Comparison of ENCODE assay signal across 8 mouse cellular contexts in genomic region chr13:56134031-56134430, GRCm38 (mm10). TPM values are rescaled to one million over a fixed set of nuclear protein-coding genes. Genes with fewer than 3 reads are reported as not detected.
DNase-seq lines count a peak whose midpoint lies in the region; ATAC-seq and TF ChIP-seq lines count a peak whose summit lies in the region.

No protein-coding gene starts in this region.

- intact Hi-C loops in heart, postnatal 10 days (cut with DNase I), result no loop called here

- in situ Hi-C loops in ES-E14 (cut with MboI; ENCODE audit: low sequenced_read_pairs in 2 of 2, unreplicated experiment in 2 of 2), result no loop called here

- peak overlapping the region; percentile 100 for H3K4me3 ChIP-seq in heart, embryonic 15.5 days
- peak overlapping the region; percentile 77 to 91 for H3K4me3 ChIP-seq in ES-E14 (ENCODE audit: insufficient read depth in 1 of 2, low read depth in 1 of 2, low read length in 2 of 2, poor library complexity in 1 of 2, severe bottlenecking in 1 of 2)
- H3K4me3 ChIP-seq in hindbrain, embryonic 11.5 days (ENCODE audit: low read depth, low read length), result peak overlapping the region; percentile 99
- peak overlapping the region; percentile 98 for H3K4me3 ChIP-seq in midbrain, embryonic 11.5 days (ENCODE audit: low read depth, low read length)

- H3K27ac ChIP-seq in heart, embryonic 15.5 days, result peak overlapping the region; percentile 89; the same call in 1 of the 2 replicates
- H3K27ac ChIP-seq in ES-E14 (ENCODE audit: insufficient read depth, low read depth, low read length, poor library complexity, severe bottlenecking), result no peak overlapping the region
- no peak overlapping the region for H3K27ac ChIP-seq in hindbrain, embryonic 11.5 days (ENCODE audit: low read depth, low read length)
- H3K27ac ChIP-seq in midbrain, embryonic 11.5 days (ENCODE audit: low read depth, low read length), result no peak overlapping the region

- 54% methylated on average over 5 of the region's 5 CpGs for WGBS in heart, embryonic 15.5 days
- WGBS in hindbrain, embryonic 11.5 days, result 58% methylated on average over 5 of the region's 5 CpGs
- 63% methylated on average over 5 of the region's 5 CpGs for WGBS in midbrain, embryonic 11.5 days

- peaks cover 46% of the 10 kb centered on the region for H3K4me1 ChIP-seq in heart, embryonic 15.5 days (replicated peaks)
- peaks cover 4 to 16% of the 10 kb centered on the region in 2 experiments; a peak in 3 of 4 replicates for H3K4me1 ChIP-seq in ES-E14 (ENCODE audit: control insufficient read depth in 2 of 2, insufficient read depth in 2 of 2, low read length in 2 of 2, poor library complexity in 1 of 2)
- peaks cover 2% of the 10 kb centered on the region; the same call in 1 of the 2 replicates for H3K4me1 ChIP-seq in hindbrain, embryonic 11.5 days (replicated peaks; ENCODE audit: control insufficient read depth, insufficient read depth, low read length)
- peaks cover 23% of the 10 kb centered on the region for H3K4me1 ChIP-seq in midbrain, embryonic 11.5 days (ENCODE audit: control insufficient read depth, insufficient read depth, low read length)

- peak overlapping the region; percentile 99 for H3K9ac ChIP-seq in heart, embryonic 15.5 days
- H3K9ac ChIP-seq in ES-E14 (ENCODE audit: insufficient read depth, low read depth, low read length, poor library complexity, severe bottlenecking), result no peak overlapping the region
- H3K9ac ChIP-seq in hindbrain, embryonic 11.5 days (ENCODE audit: low read depth, low read length), result peak overlapping the region; percentile 98
- peak overlapping the region; percentile 99; the same call in 1 of the 2 replicates for H3K9ac ChIP-seq in midbrain, embryonic 11.5 days (ENCODE audit: low read length)

- no peaks in the 10 kb centered on the region for H3K9me3 ChIP-seq in heart, embryonic 15.5 days (replicated peaks)
- H3K9me3 ChIP-seq in ES-E14 (ENCODE audit: control insufficient read depth, insufficient read depth, low read depth, low read length), result no peaks in the 10 kb centered on the region
- H3K9me3 ChIP-seq in hindbrain, embryonic 11.5 days (ENCODE audit: control insufficient read depth, low read length), result no peaks in the 10 kb centered on the region
- H3K9me3 ChIP-seq in midbrain, embryonic 11.5 days (ENCODE audit: control insufficient read depth, low read length), result no peaks in the 10 kb centered on the region

- H3K27me3 ChIP-seq in heart, embryonic 15.5 days, result no peaks in the 10 kb centered on the region
- H3K27me3 ChIP-seq in hindbrain, embryonic 11.5 days (ENCODE audit: control insufficient read depth, insufficient read depth, low read length), result no peaks in the 10 kb centered on the region
- no peaks in the 10 kb centered on the region for H3K27me3 ChIP-seq in midbrain, embryonic 11.5 days (ENCODE audit: control insufficient read depth, insufficient read depth, low read length)

- no peak for DNase-seq in heart, postnatal 10 days
- DNase-seq in ES-E14 (ENCODE audit: low read depth, low spot score), result no peak
- DNase-seq in hindbrain, embryonic 11.5 days (ENCODE audit: low spot score), result no peak
- DNase-seq in midbrain, embryonic 11.5 days (ENCODE audit: low spot score, missing footprints), result no peak
- no peak for DNase-seq in layer of hippocampus, postnatal 10 days (ENCODE audit: low spot score in 2 of 2)
- DNase-seq in adrenal gland, adult 8-10 months, result no peak
- no peak for DNase-seq in ovary, postnatal 14 days (ENCODE audit: low spot score)

- no peak for ATAC-seq in heart, embryonic 15.5 days (replicated peaks; ENCODE audit: insufficient number of reproducible peaks, insufficient read depth, low FRiP score, low read depth)
- no peak for ATAC-seq in hindbrain, embryonic 11.5 days (ENCODE audit: low FRiP score)
- no peak for ATAC-seq in midbrain, embryonic 11.5 days (ENCODE audit: low FRiP score)

- H3K36me3 ChIP-seq in heart, embryonic 15.5 days, result no peaks in the 10 kb centered on the region
- H3K36me3 ChIP-seq in ES-E14 (ENCODE audit: control insufficient read depth, insufficient read depth, low read length, poor library complexity, severe bottlenecking), result peaks cover 4% of the 10 kb centered on the region; the same call in 1 of the 2 replicates
- H3K36me3 ChIP-seq in hindbrain, embryonic 11.5 days (ENCODE audit: control insufficient read depth, insufficient read depth, low read length), result peaks cover 3% of the 10 kb centered on the region; the same call in 1 of the 2 replicates
- H3K36me3 ChIP-seq in midbrain, embryonic 11.5 days (ENCODE audit: control insufficient read depth, insufficient read depth, low read length), result peaks cover 7% of the 10 kb centered on the region; the same call in 1 of the 2 replicates

- peak overlapping the region; percentile 89 for H3K4me2 ChIP-seq in heart, embryonic 15.5 days
- peak overlapping the region; percentile 75 for H3K4me2 ChIP-seq in hindbrain, embryonic 11.5 days (replicated peaks; ENCODE audit: low read depth, low read length)
- H3K4me2 ChIP-seq in midbrain, embryonic 11.5 days, result peak overlapping the region; percentile 89

TF ChIP-seq in ES-E14, 5 proteins besides CTCF, POLR2A, EP300 and RAD21:
- no peak for TF ChIP-seq CHD2 (IDR thresholded peaks at IDR 0.05; ENCODE audit: low read depth, low read length)
- no peak for TF ChIP-seq ZNF384 (IDR thresholded peaks at IDR 0.05; ENCODE audit: low read depth, low read length)
- no peak for TF ChIP-seq ZC3H11A (IDR thresholded peaks at IDR 0.05; ENCODE audit: borderline replicate concordance, low read depth, low read length)
- no peak for TF ChIP-seq HCFC1 (IDR thresholded peaks at IDR 0.05; ENCODE audit: borderline replicate concordance, insufficient read depth, low read length)
TF ChIP-seq in ES-E14: peak in this region for 0.

RNA-seq across cellular contexts. Expression of gene H2afy, which starts 2.1 kb away (rescaled TPM):
- polyA plus RNA-seq in heart, embryonic 15.5 days (2015; fragmentation: Nextera tagmentation; extraction: Ambion mirVana), result 98.9 and 135 TPM in 2 replicates
- total RNA-seq in heart, postnatal 10 days (2021), result 10 to 100 TPM; 76.6 to 79.5 TPM
- 67.3 and 92.1 TPM in 2 replicates for total RNA-seq in ES-E14 (2012; rRNA removed)
- 578 and 619 TPM in 2 replicates for polyA plus RNA-seq in hindbrain, embryonic 11.5 days (2014; fragmentation: Nextera tagmentation; extraction: Ambion mirVana)
- polyA plus RNA-seq in midbrain, embryonic 11.5 days (2014; fragmentation: Nextera tagmentation; extraction: Ambion mirVana), result 677 and 693 TPM in 2 replicates
- total RNA-seq in layer of hippocampus, postnatal 10 days (2021), result 100 to 1,000 TPM; 122 to 128 TPM
- 100 to 1,000 TPM; 130 to 162 (median 139) TPM for total RNA-seq in adrenal gland, adult 8-10 months (2022)

RNA-seq across cellular contexts. Expression of gene Tifab, which starts 44.7 kb away (rescaled TPM):
- polyA plus RNA-seq in heart, embryonic 15.5 days (2015; fragmentation: Nextera tagmentation; extraction: Ambion mirVana), result 1.3 and 2.9 TPM in 2 replicates
- 1 to 10 TPM in 1 of 2 experiments, under 1 TPM in 1; 0.69 to 1.2 TPM for total RNA-seq in heart, postnatal 10 days (2021)
- total RNA-seq in ES-E14 (2012; rRNA removed), result 0.13 TPM in 1 of 2 replicates, not detected in the other
- 0.45 and 0.71 TPM in 2 replicates for polyA plus RNA-seq in hindbrain, embryonic 11.5 days (2014; fragmentation: Nextera tagmentation; extraction: Ambion mirVana)
- polyA plus RNA-seq in midbrain, embryonic 11.5 days (2014; fragmentation: Nextera tagmentation; extraction: Ambion mirVana), result 0.43 and 0.60 TPM in 2 replicates
- total RNA-seq in layer of hippocampus, postnatal 10 days (2021), result 1 to 10 TPM; 1.8 to 2.0 TPM
- 1 to 10 TPM; 1.9 to 5.3 (median 4.4) TPM for total RNA-seq in adrenal gland, adult 8-10 months (2022)
